Mouse (Mus musculus) heart, postnatal 0 days (tissue): ENCODE measurements around the gene Serpinb6b. TPM values are rescaled to one million over a fixed set of nuclear protein-coding genes. Genes with fewer than 3 reads are reported as not detected.

ENCODE experiments used
- ATAC-seq: fragments of 200-750 bp; cut with Nextera tagmentation; 2 replicates; pipeline ENCODE4 v1.8.0; 2017; ENCODE audit warnings: low read depth, moderate number of reproducible peaks, moderate library complexity; ENCODE audit not compliant: insufficient read depth
- DNase-seq: peaks from one replicate; pipeline ENCODE4 v3.0.0-alpha.2; 2016; ENCODE audit warnings: low spot score
- H3K27ac ChIP-seq: fragments of 300-500 bp; sonication (generic); 2 replicates; pipeline ENCODE4 v1.5.1; 2014; ENCODE audit warnings: low read depth, mild to moderate bottlenecking
- H3K27me3 ChIP-seq: fragments of 300-500 bp; sonication (generic); 2 replicates; pipeline ENCODE4 v1.6.1; 2014; ENCODE audit warnings: low read length, mixed read lengths; ENCODE audit not compliant: control insufficient read depth, insufficient read depth
- H3K36me3 ChIP-seq: fragments of 300-500 bp; sonication (generic); replicated peaks from 2 replicates; pipeline ENCODE4 v1.6.1; 2014; ENCODE audit warnings: low read length, mixed read lengths; ENCODE audit not compliant: control insufficient read depth, insufficient read depth
- H3K4me1 ChIP-seq: fragments of 300-500 bp; sonication (generic); 2 replicates; pipeline ENCODE4 v1.6.1; 2014; ENCODE audit warnings: antibody characterized with exemption; ENCODE audit not compliant: control insufficient read depth, insufficient read depth
- H3K4me2 ChIP-seq: fragments of 300-500 bp; sonication (generic); 2 replicates; pipeline ENCODE4 v1.6.1; 2014; ENCODE audit warnings: low read depth, mild to moderate bottlenecking, low read length, moderate library complexity
- H3K4me3 ChIP-seq: fragments of 300-500 bp; sonication (generic); 2 replicates; pipeline ENCODE4 v1.5.1; 2014; ENCODE audit warnings: low read depth, low read length
- H3K9ac ChIP-seq: fragments of 300-500 bp; sonication (generic); replicated peaks from 2 replicates; pipeline ENCODE4 v1.6.1; 2014; ENCODE audit warnings: low read depth, low read length, mixed read lengths
- H3K9me3 ChIP-seq: fragments of 300-500 bp; sonication (generic); replicated peaks from 2 replicates; pipeline ENCODE4 v1.6.1; 2016; ENCODE audit warnings: low read length; ENCODE audit not compliant: control insufficient read depth
- CTCF ChIP-seq: IDR thresholded peaks from 2 replicates; pipeline ENCODE4 v1.5.1; 2016; ENCODE audit warnings: antibody characterized with exemption, control low read depth, low read depth
- EP300 ChIP-seq: IDR thresholded peaks from 2 replicates; pipeline ENCODE4 v1.6.1; 2016; ENCODE audit warnings: antibody characterized with exemption, low read depth
- WGBS: fragments of 180-500 bp; shearing (Covaris S2); extraction: QIAGEN DNeasy Blood & Tissue Kit; methylation state at CpG from one replicate; pipeline ENCODE4 v1.1.7; 2014; 5-methylcytosine and 5-hydroxymethylcytosine counted together
- polyA plus RNA-seq: library from polyadenylated mRNA; unstranded; fragments of >200 nt; fragmentation: Nextera tagmentation; extraction: Ambion mirVana; gene quantifications from 2 replicates; pipeline ENCODE4 v1.2.1, GENCODE M21; 2015
- total RNA-seq: library from RNA; depleted of rRNA; stranded (reverse); fragments of >200 nt; gene quantifications from 2 replicates; pipeline ENCODE4 v1.2.3, GENCODE M21; 2014; ENCODE audit warnings: low replicate concordance; rRNA removed

The Serpinb6b gene
- total and polyA plus RNA-seq, 2 experiments from 2014 or later = 23.4 to 66.6 TPM

GRCm38 (mm10) chr13:33026427-33027057, 61.5 kb downstream of the Serpinb6b start:
- TF ChIP-seq EP300 (no peak), CTCF (no peak)
- 29% methylated on average over 1 of the region's 1 CpGs for WGBS
- no peak overlapping the region for H3K9ac ChIP-seq
- ATAC-seq = no peak
- no peaks in the 10 kb centered on the region for H3K27me3 ChIP-seq
- DNase-seq = no peak
- 0 out of 2 replicates have a peak, but pooled peaks cover 3% of the 10 kb centered on the region for H3K4me1 ChIP-seq
- no peaks in the 10 kb centered on the region for H3K9me3 ChIP-seq
- no peak overlapping the region for H3K27ac ChIP-seq
- H3K4me2 ChIP-seq = no peak overlapping the region
- H3K36me3 ChIP-seq = no peaks in the 10 kb centered on the region
- no peak overlapping the region for H3K4me3 ChIP-seq

DNA sequence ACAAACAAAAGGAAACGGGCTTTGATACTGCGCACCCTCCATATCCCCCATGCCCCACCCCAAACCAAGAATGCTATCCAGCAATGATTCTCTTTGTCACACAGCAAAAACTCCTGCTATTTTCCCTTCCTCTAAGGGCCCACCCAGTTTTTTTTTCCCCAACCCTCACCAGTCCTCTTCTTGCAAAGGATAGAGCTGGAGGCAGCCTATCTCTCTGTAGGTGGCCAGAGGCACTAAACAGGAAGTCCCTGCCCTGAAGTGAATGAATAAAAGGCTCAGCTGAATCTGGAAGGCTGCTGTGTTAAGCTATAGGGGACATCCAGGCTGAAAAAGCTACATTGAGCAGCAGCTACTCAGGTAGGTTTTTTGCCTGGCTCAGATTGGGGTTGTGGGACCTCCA, 62.2 kb downstream of the Serpinb6b start, which contains the start of gene Serpinb9b:
Serpinb9b (plus strand) TSS at position 173 of the 400 bp plus-strand sequence.
- no peaks in the 10 kb centered on the region for H3K27me3 ChIP-seq
- H3K36me3 ChIP-seq = no peaks in the 10 kb centered on the region
- DNase-seq (no peak), ATAC-seq (no peak)
- H3K4me3 ChIP-seq = no peak within 1 kb of the TSS
- no peak within 1 kb of the TSS for H3K9ac ChIP-seq
- WGBS = 81% methylated on average over 2 of the region's 2 CpGs
- 0 out of 2 replicates have a peak, but pooled peaks cover 3% of the 10 kb centered on the region for H3K4me1 ChIP-seq
- H3K27ac ChIP-seq = no peak within 1 kb of the TSS
- H3K4me2 ChIP-seq = no peak within 1 kb of the TSS
- no peaks in the 10 kb centered on the region for H3K9me3 ChIP-seq
- TF ChIP-seq CTCF = no peak
- no peak for TF ChIP-seq EP300

- Histone ChIP-seq H3K9me3 (no peaks in the 10 kb centered on the region), H3K36me3 (no peaks in the 10 kb centered on the region), H3K4me2 (no peak overlapping the region), H3K4me3 (no peak overlapping the region), H3K9ac (no peak overlapping the region), H3K27me3 (no peaks in the 10 kb centered on the region), H3K4me1 (0 out of 2 replicates have a peak, but pooled peaks cover 3% of the 10 kb centered on the region), H3K27ac (no peak overlapping the region)
- no peak for DNase-seq
- 26% methylated on average over 2 of the region's 2 CpGs for WGBS
- no peak for ATAC-seq
- TF ChIP-seq EP300 = no peak
- no peak for TF ChIP-seq CTCF
Measured at GRCm38 (mm10) chr13:33028146-33028545, 63.1 kb downstream of the Serpinb6b start.

DNA sequence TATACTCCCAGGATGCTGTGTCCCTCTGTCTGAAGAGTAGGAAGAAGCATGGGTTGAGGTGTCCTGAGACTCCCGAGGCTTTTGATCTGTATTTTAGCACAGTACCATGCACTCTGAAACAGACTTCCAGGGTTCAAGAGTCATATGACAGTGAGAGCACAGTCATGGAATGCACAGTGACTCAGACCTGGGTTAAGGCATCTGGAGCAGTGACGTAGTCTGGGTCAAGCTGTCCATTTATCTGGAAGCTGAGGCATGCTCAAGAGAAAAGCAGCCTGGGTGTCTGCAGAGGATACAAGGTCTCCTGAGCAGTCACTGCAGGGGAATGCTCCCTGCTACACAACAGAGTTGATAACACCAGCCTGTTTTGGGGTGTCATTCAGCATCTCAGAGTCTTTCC, 63.5 kb downstream of the Serpinb6b start:
- Histone ChIP-seq H3K4me2 (no peak overlapping the region), H3K4me3 (no peak overlapping the region), H3K9ac (no peak overlapping the region), H3K9me3 (no peaks in the 10 kb centered on the region), H3K27ac (no peak overlapping the region), H3K36me3 (no peaks in the 10 kb centered on the region), H3K27me3 (no peaks in the 10 kb centered on the region), H3K4me1 (0 out of 2 replicates have a peak, but pooled peaks cover 3% of the 10 kb centered on the region)
- TF ChIP-seq CTCF (no peak), EP300 (no peak)
- WGBS = 30% methylated on average over 2 of the region's 2 CpGs
- no peak for DNase-seq
- no peak for ATAC-seq

Other genes with a start within 250 kb of the Serpinb6b start
- 1.6 and 5.6 TPM in 2 replicates for gene Mylk4, start 181.3 kb upstream of the Serpinb6b start, total RNA-seq
- 2.4 and 2.8 TPM in 2 replicates for gene Mylk4, start 181.3 kb upstream of the Serpinb6b start, polyA plus RNA-seq
- 33.1 and 66.7 TPM in 2 replicates for gene Wrnip1, start 163.2 kb upstream of the Serpinb6b start, total RNA-seq
- gene Wrnip1, start 163.2 kb upstream of the Serpinb6b start, polyA plus RNA-seq = 11.2 and 12.1 TPM in 2 replicates
- not detected in 2 replicates for gene D930007J09Rik, start 162.4 kb upstream of the Serpinb6b start, total RNA-seq
- not detected in 2 replicates for gene D930007J09Rik, start 162.4 kb upstream of the Serpinb6b start, polyA plus RNA-seq
- 1.8 and 19.6 TPM in 2 replicates for gene Serpinb1a, start 114.0 kb upstream of the Serpinb6b start, total RNA-seq
- 13.8 and 16.1 TPM in 2 replicates for gene Serpinb1a, start 114.0 kb upstream of the Serpinb6b start, polyA plus RNA-seq
- not detected in 2 replicates for gene Serpinb1c, start 67.0 kb upstream of the Serpinb6b start, total RNA-seq
- gene Serpinb1c, start 67.0 kb upstream of the Serpinb6b start, polyA plus RNA-seq = 0.16 and 0.25 TPM in 2 replicates
- gene Serpinb9, start 38.0 kb downstream of the Serpinb6b start, total RNA-seq = 3.9 and 5.5 TPM in 2 replicates
- gene Serpinb9, start 38.0 kb downstream of the Serpinb6b start, polyA plus RNA-seq = 6.3 and 7.9 TPM in 2 replicates
- gene Serpinb9b, start 62.2 kb downstream of the Serpinb6b start, total RNA-seq = 0.23 and 0.81 TPM in 2 replicates
- 0.33 and 0.36 TPM in 2 replicates for gene Serpinb9b, start 62.2 kb downstream of the Serpinb6b start, polyA plus RNA-seq
- gene Serpinb1b, start 113.4 kb downstream of the Serpinb6b start, total RNA-seq = 0.50 TPM in 1 of 2 replicates, not detected in the other
- 0.22 TPM in 1 of 2 replicates, not detected in the other for gene Serpinb1b, start 113.4 kb downstream of the Serpinb6b start, polyA plus RNA-seq
- not detected in 2 replicates for gene Serpinb9c, start 194.5 kb downstream of the Serpinb6b start, total RNA-seq
- gene Serpinb9c, start 194.5 kb downstream of the Serpinb6b start, polyA plus RNA-seq = not detected in 2 replicates
- gene Serpinb9d, start 227.8 kb downstream of the Serpinb6b start, total RNA-seq = not detected in 2 replicates
- not detected in 2 replicates for gene Serpinb9d, start 227.8 kb downstream of the Serpinb6b start, polyA plus RNA-seq